Mouse (Mus musculus): ENCODE data around the gene Kcns3. TPM values are rescaled to one million over a fixed set of nuclear protein-coding genes. Genes with fewer than 3 reads are reported as not detected.

Kcns3 gene
- polyA plus RNA-seq (2015; fragmentation: Nextera tagmentation; extraction: Ambion mirVana) = 6.1 and 6.7 TPM in 2 replicates

- Histone ChIP-seq H3K27ac (replicated peaks) (peak within 1 kb of the TSS; percentile 78), H3K36me3 (ENCODE audit: control insufficient read depth, insufficient read depth, low read length) (no peaks in the 10 kb centered on the region), H3K4me3 (ENCODE audit: low read depth, low read length) (peak within 1 kb of the TSS; percentile 63), H3K9me3 (ENCODE audit: control insufficient read depth, low read length) (no peaks in the 10 kb centered on the region), H3K9ac (ENCODE audit: low read length) (peak within 1 kb of the TSS; percentile 61), H3K27me3 (ENCODE audit: control insufficient read depth, insufficient read depth, low read length) (no peaks in the 10 kb centered on the region), H3K4me2 (replicated peaks; ENCODE audit: low read depth) (peak within 1 kb of the TSS; percentile 87), H3K4me1 (replicated peaks; ENCODE audit: control insufficient read depth, insufficient read depth) (no peaks in the 10 kb centered on the region)
- WGBS = 23% methylated on average over 15 of the region's 15 CpGs
- no peak for TF ChIP-seq CTCF (IDR thresholded peaks at IDR 0.05; ENCODE audit: low read depth)
- no peak for TF ChIP-seq EP300 (optimal IDR thresholded peaks at IDR 0.05)
- peak; percentile 15 for DNase-seq (ENCODE audit: low spot score)
- no peak for ATAC-seq (ENCODE audit: low FRiP score, low TSS enrichment)
Observed at GRCm38 (mm10) chr12:11151015-11151414, at the start of gene Kcns3. Gene Kcns3, minus strand, starts transcription at chr12:11151056.

- Histone ChIP-seq H3K9ac (ENCODE audit: low read length) (no peak overlapping the region), H3K27ac (replicated peaks) (no peak overlapping the region), H3K4me2 (replicated peaks; ENCODE audit: low read depth) (no peak overlapping the region), H3K4me3 (ENCODE audit: low read depth, low read length) (no peak overlapping the region), H3K36me3 (ENCODE audit: control insufficient read depth, insufficient read depth, low read length) (no peaks in the 10 kb centered on the region), H3K27me3 (ENCODE audit: control insufficient read depth, insufficient read depth, low read length) (no peaks in the 10 kb centered on the region), H3K4me1 (replicated peaks; ENCODE audit: control insufficient read depth, insufficient read depth) (0 out of 2 replicates have a peak, but pooled peaks cover 2% of the 10 kb centered on the region), H3K9me3 (ENCODE audit: control insufficient read depth, low read length) (no peaks in the 10 kb centered on the region)
- TF ChIP-seq EP300 (optimal IDR thresholded peaks at IDR 0.05) = no peak
- TF ChIP-seq CTCF (IDR thresholded peaks at IDR 0.05; ENCODE audit: low read depth) = no peak
- DNase-seq (ENCODE audit: low spot score) (no peak), ATAC-seq (ENCODE audit: low FRiP score, low TSS enrichment) (no peak)
- WGBS = 71% methylated on average over 2 of the region's 2 CpGs
Observed at GRCm38 (mm10) chr12:11198551-11198950, 47.7 kb upstream of the Kcns3 start.

- Histone ChIP-seq H3K9ac (ENCODE audit: low read length) (no peak overlapping the region), H3K4me2 (replicated peaks; ENCODE audit: low read depth) (no peak overlapping the region), H3K4me3 (ENCODE audit: low read depth, low read length) (no peak overlapping the region), H3K27me3 (ENCODE audit: control insufficient read depth, insufficient read depth, low read length) (no peaks in the 10 kb centered on the region), H3K27ac (replicated peaks) (no peak overlapping the region), H3K9me3 (ENCODE audit: control insufficient read depth, low read length) (no peaks in the 10 kb centered on the region), H3K36me3 (ENCODE audit: control insufficient read depth, insufficient read depth, low read length) (no peaks in the 10 kb centered on the region), H3K4me1 (replicated peaks; ENCODE audit: control insufficient read depth, insufficient read depth) (0 out of 2 replicates have a peak, but pooled peaks cover 2% of the 10 kb centered on the region)
- 44% methylated on average over 4 of the region's 4 CpGs for WGBS
- DNase-seq (ENCODE audit: low spot score) (no peak), ATAC-seq (ENCODE audit: low FRiP score, low TSS enrichment) (no peak)
- TF ChIP-seq EP300 (optimal IDR thresholded peaks at IDR 0.05) (no peak), CTCF (IDR thresholded peaks at IDR 0.05; ENCODE audit: low read depth) (no peak)
Observed at GRCm38 (mm10) chr12:11198026-11198425, 47.2 kb upstream of the Kcns3 start.

- H3K27me3 ChIP-seq (ENCODE audit: control insufficient read depth, insufficient read depth, low read length) = no peaks in the 10 kb centered on the region
- H3K4me1 ChIP-seq (replicated peaks; ENCODE audit: control insufficient read depth, insufficient read depth) = 0 out of 2 replicates have a peak, but pooled peaks cover 2% of the 10 kb centered on the region
- DNase-seq (ENCODE audit: low spot score) = no peak
- H3K9ac ChIP-seq (ENCODE audit: low read length) = no peak overlapping the region
- H3K4me3 ChIP-seq (ENCODE audit: low read depth, low read length) = no peak overlapping the region
- 54% methylated on average over 5 of the region's 5 CpGs for WGBS
- H3K9me3 ChIP-seq (ENCODE audit: control insufficient read depth, low read length) = no peaks in the 10 kb centered on the region
- TF ChIP-seq CTCF (IDR thresholded peaks at IDR 0.05; ENCODE audit: low read depth) = no peak
- TF ChIP-seq EP300 (optimal IDR thresholded peaks at IDR 0.05) = no peak
- no peak for ATAC-seq (ENCODE audit: low FRiP score, low TSS enrichment)
- H3K4me2 ChIP-seq (replicated peaks; ENCODE audit: low read depth) = no peak overlapping the region
- H3K36me3 ChIP-seq (ENCODE audit: control insufficient read depth, insufficient read depth, low read length) = no peaks in the 10 kb centered on the region
- H3K27ac ChIP-seq (replicated peaks) = no peak overlapping the region
Observed at GRCm38 (mm10) chr12:11196830-11197229, 46.0 kb upstream of the Kcns3 start.

- no peak overlapping the region for H3K9ac ChIP-seq (ENCODE audit: low read length)
- 0 out of 2 replicates have a peak, but pooled peaks cover 2% of the 10 kb centered on the region for H3K4me1 ChIP-seq (replicated peaks; ENCODE audit: control insufficient read depth, insufficient read depth)
- H3K36me3 ChIP-seq (ENCODE audit: control insufficient read depth, insufficient read depth, low read length) = no peaks in the 10 kb centered on the region
- H3K4me3 ChIP-seq (ENCODE audit: low read depth, low read length) = no peak overlapping the region
- no peak overlapping the region for H3K27ac ChIP-seq (replicated peaks)
- peak overlapping the region; percentile 51 for H3K4me2 ChIP-seq (replicated peaks; ENCODE audit: low read depth)
- ATAC-seq (ENCODE audit: low FRiP score, low TSS enrichment) (peak; percentile 70), DNase-seq (ENCODE audit: low spot score) (peak; percentile 70)
- 7% methylated on average over 16 of the region's 19 CpGs for WGBS
- H3K9me3 ChIP-seq (ENCODE audit: control insufficient read depth, low read length) = no peaks in the 10 kb centered on the region
- H3K27me3 ChIP-seq (ENCODE audit: control insufficient read depth, insufficient read depth, low read length) = no peaks in the 10 kb centered on the region
- peak; percentile 92 for TF ChIP-seq CTCF (IDR thresholded peaks at IDR 0.05; ENCODE audit: low read depth)
- TF ChIP-seq EP300 (optimal IDR thresholded peaks at IDR 0.05) = no peak
Observed at GRCm38 (mm10) chr12:11196142-11196597, 45.3 kb upstream of the Kcns3 start.

GRCm38 (mm10) chr12:11195031-11195430, 44.2 kb upstream of the Kcns3 start:
- 87% methylated on average over 1 of the region's 1 CpGs for WGBS
- no peak overlapping the region for H3K4me2 ChIP-seq (replicated peaks; ENCODE audit: low read depth)
- no peak overlapping the region for H3K27ac ChIP-seq (replicated peaks)
- H3K9ac ChIP-seq (ENCODE audit: low read length) = no peak overlapping the region
- no peak for TF ChIP-seq EP300 (optimal IDR thresholded peaks at IDR 0.05)
- TF ChIP-seq CTCF (IDR thresholded peaks at IDR 0.05; ENCODE audit: low read depth) = no peak
- H3K4me1 ChIP-seq (replicated peaks; ENCODE audit: control insufficient read depth, insufficient read depth) = 0 out of 2 replicates have a peak, but pooled peaks cover 2% of the 10 kb centered on the region
- H3K36me3 ChIP-seq (ENCODE audit: control insufficient read depth, insufficient read depth, low read length) = no peaks in the 10 kb centered on the region
- ATAC-seq (ENCODE audit: low FRiP score, low TSS enrichment) (no peak), DNase-seq (ENCODE audit: low spot score) (no peak)
- H3K27me3 ChIP-seq (ENCODE audit: control insufficient read depth, insufficient read depth, low read length) = no peaks in the 10 kb centered on the region
- H3K9me3 ChIP-seq (ENCODE audit: control insufficient read depth, low read length) = no peaks in the 10 kb centered on the region
- H3K4me3 ChIP-seq (ENCODE audit: low read depth, low read length) = no peak overlapping the region
